9 mouse cellular contexts compared by ENCODE assay signal in genomic region chr5:146867246-146867945, GRCm38 (mm10). TPM values are rescaled to one million over a fixed set of nuclear protein-coding genes. Genes with fewer than 3 reads are reported as not detected.
DNase-seq lines count a peak whose midpoint lies in the region; ATAC-seq and TF ChIP-seq lines count a peak whose summit lies in the region.
"Had no signal": no experiment of that assay in that cellular context is flagged by ENCODE, and none has a peak within 500 bp of the region (broad histone marks: within the 10 kb centered on the region; RNA-seq: fewer than 3 reads in every experiment).

No protein-coding gene starts in this region.

- H3K27me3 ChIP-seq in ES-Bruce4 (ENCODE audit: control insufficient read depth, insufficient read depth, low read length, poor library complexity, severe bottlenecking): no peaks in the 10 kb centered on the region
- no peaks in the 10 kb centered on the region for H3K27me3 ChIP-seq in forebrain, embryonic 13.5 days

- intact Hi-C loops in heart, postnatal 36 days (cut with DNase I): no loop called here

- H3K4me2 ChIP-seq in forebrain, embryonic 13.5 days: peak overlapping the region; percentile 53

- no peak overlapping the region for H3K9ac ChIP-seq in ES-Bruce4 (ENCODE audit: low read depth, poor library complexity, severe bottlenecking)
- H3K9ac ChIP-seq in forebrain, embryonic 13.5 days: peak overlapping the region; percentile 48

- ATAC-seq in forebrain, embryonic 13.5 days: peak; percentile 55; the same call in 1 of the 2 replicates

- H3K36me3 ChIP-seq in ES-Bruce4 (ENCODE audit: control insufficient read depth, insufficient read depth, low read length, poor library complexity, severe bottlenecking): no peaks in the 10 kb centered on the region
- H3K36me3 ChIP-seq in forebrain, embryonic 13.5 days (ENCODE audit: poor library complexity, severe bottlenecking): no peaks in the 10 kb centered on the region

- no peak overlapping the region for H3K27ac ChIP-seq in ES-Bruce4 (ENCODE audit: insufficient read depth, low read length)
- H3K27ac ChIP-seq in forebrain, embryonic 13.5 days: no peak overlapping the region
- H3K27ac ChIP-seq: macrophage had no signal

- peak; percentile 28 for DNase-seq in c-Kit-negative CD71-positive TER-119-positive erythroid progenitor cells, embryonic 14.5 days (ENCODE audit: low read depth, low spot score)
- DNase-seq in heart, postnatal 36 days: peak; percentile 32 to 36
- DNase-seq in layer of hippocampus, postnatal 25 days (ENCODE audit: extremely low spot score in 1 of 2, low spot score in 1 of 2): peak; percentile 42 to 47
- peak; percentile 72 for DNase-seq in lung, postnatal 10 days
- peak; percentile 90 to 94 for DNase-seq in right cerebral cortex, adult 2 months (ENCODE audit: low spot score in 2 of 2)
- DNase-seq in ovary, adult 18-20 months (ENCODE audit: low spot score): no peak

- H3K9me3 ChIP-seq in ES-Bruce4 (replicated peaks; ENCODE audit: control insufficient read depth, insufficient read depth, low read length, poor library complexity, severe bottlenecking): no peaks in the 10 kb centered on the region; the same call in 1 of the 2 replicates
- H3K9me3 ChIP-seq in forebrain, embryonic 13.5 days (replicated peaks): no peaks in the 10 kb centered on the region; the same call in 1 of the 2 replicates

- 5% methylated on average over 19 of the region's 19 CpGs for WGBS in forebrain, embryonic 13.5 days

- TF ChIP-seq POLR2A in ES-Bruce4 (IDR thresholded peaks at IDR 0.05; ENCODE audit: insufficient read depth, low read length): no peak

- TF ChIP-seq CTCF in ES-Bruce4 (IDR thresholded peaks at IDR 0.05; ENCODE audit: low read depth, low read length): no peak

- peak overlapping the region; percentile 8; the same call in 1 of the 2 replicates for H3K4me3 ChIP-seq in ES-Bruce4 (ENCODE audit: low read depth, low read length)
- peak overlapping the region; percentile 18 for H3K4me3 ChIP-seq in forebrain, embryonic 13.5 days

- H3K4me1 ChIP-seq in ES-Bruce4 (ENCODE audit: control insufficient read depth, insufficient read depth, low read length): peaks cover 2% of the 10 kb centered on the region
- H3K4me1 ChIP-seq in forebrain, embryonic 13.5 days: 0 out of 2 replicates have a peak, but pooled peaks cover 5% of the 10 kb centered on the region

- no peak for TF ChIP-seq EP300 in ES-Bruce4 (IDR thresholded peaks at IDR 0.05; ENCODE audit: insufficient read depth, low read depth, low read length)

RNA-seq across cellular contexts. Expression of gene Rasl11a, which starts 22.5 kb away (rescaled TPM):
- 3.2 and 3.8 TPM in 2 replicates for polyA plus RNA-seq in ES-Bruce4 (2011; ENCODE audit: insufficient read depth, insufficient read length, low read depth, missing spikeins)
- 17.8 and 19.4 TPM in 2 replicates for polyA plus RNA-seq in forebrain, embryonic 13.5 days (2015; fragmentation: Nextera tagmentation; extraction: Ambion mirVana)
- 1 to 10 TPM; 3.8 to 4.3 TPM for total RNA-seq in heart, postnatal 36 days (2021)
- total RNA-seq in layer of hippocampus, postnatal 25 days (2021): 10 to 100 TPM; 17.4 to 17.8 TPM
- polyA plus RNA-seq: macrophage had no signal

RNA-seq across cellular contexts. Expression of gene Rpl21, which starts 34.7 kb away (rescaled TPM):
- polyA plus RNA-seq in ES-Bruce4 (2011; ENCODE audit: insufficient read depth, insufficient read length, low read depth, missing spikeins): 77.5 and 85.8 TPM in 2 replicates
- 427 and 455 TPM in 2 replicates for polyA plus RNA-seq in forebrain, embryonic 13.5 days (2015; fragmentation: Nextera tagmentation; extraction: Ambion mirVana)
- 100 to 1,000 TPM; 132 to 153 TPM for total RNA-seq in heart, postnatal 36 days (2021)
- 100 to 1,000 TPM; 191 to 202 TPM for total RNA-seq in layer of hippocampus, postnatal 25 days (2021)
